In the genomic region with DNA sequence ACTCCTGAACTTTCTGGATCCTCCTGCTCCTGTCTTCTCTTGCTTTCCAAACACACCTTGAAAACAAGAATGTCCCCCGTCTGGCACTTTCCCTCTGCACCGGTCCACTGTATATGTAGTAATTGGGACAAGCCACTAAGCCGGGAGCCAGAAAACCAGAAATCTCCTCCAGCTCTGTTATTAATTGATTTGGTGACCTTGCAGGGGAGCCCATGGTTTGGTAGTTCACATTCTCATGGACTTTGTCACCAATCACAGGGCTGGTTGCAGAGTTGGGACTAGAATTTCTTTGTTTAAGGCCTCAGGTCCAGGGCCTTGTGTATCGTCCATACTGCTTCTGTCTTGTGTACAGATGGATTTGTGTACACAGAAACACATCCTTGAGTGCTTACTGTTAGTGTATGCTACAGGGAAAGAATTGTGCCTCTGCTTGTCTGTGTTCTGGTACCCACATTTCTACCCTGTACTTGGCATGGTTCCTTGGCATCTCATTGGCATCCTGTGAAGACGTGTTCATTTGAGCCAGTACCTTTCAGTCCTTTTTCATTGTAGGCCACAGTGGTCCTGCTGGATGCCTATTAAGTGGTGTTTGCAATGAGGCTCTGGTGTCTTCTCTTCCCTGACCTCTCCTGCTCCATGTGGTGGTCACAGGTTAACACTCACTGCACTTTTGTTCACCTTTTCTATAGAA, we compare ENCODE assay signal across 12 mouse cellular contexts. TPM values are rescaled to one million over a fixed set of nuclear protein-coding genes. Genes with fewer than 3 reads are reported as not detected.
A peak's percentile ranks its signal among the peaks of the same experiment; 100 is the strongest.
DNase-seq lines count a peak whose midpoint lies in the region; ATAC-seq and TF ChIP-seq lines count a peak whose summit lies in the region.
"Had no signal": no experiment of that assay in that cellular context is flagged by ENCODE, and none has a peak within 500 bp of the region (broad histone marks: within the 10 kb centered on the region; RNA-seq: fewer than 3 reads in every experiment).

No protein-coding gene starts in this region.

- ATAC-seq in lung, embryonic 16.5 days (ENCODE audit: low read depth): no peak
- ATAC-seq in limb, embryonic 12.5 days (ENCODE audit: insufficient number of reproducible peaks, insufficient read depth, low FRiP score, low TSS enrichment, low read depth): no peak
- no peak for ATAC-seq in stomach, postnatal 0 days (ENCODE audit: low FRiP score, low TSS enrichment)

- TF ChIP-seq CTCF in stomach, postnatal 0 days (IDR thresholded peaks at IDR 0.05; ENCODE audit: low read depth): no peak

- H3K9ac ChIP-seq in lung, embryonic 16.5 days (ENCODE audit: low read length): no peak overlapping the region
- H3K9ac ChIP-seq in limb, embryonic 12.5 days (replicated peaks): 0 out of 2 replicates have a peak overlapping the region, but pooled peaks have one; percentile 14
- H3K9ac ChIP-seq in stomach, postnatal 0 days (ENCODE audit: low read length): 0 out of 2 replicates have a peak overlapping the region, but pooled peaks have one; percentile 3

- peak; percentile 61 to 71 for DNase-seq in cerebellum, postnatal 14 days
- no peak for DNase-seq in cerebellum, adult 18-20 months
- DNase-seq in lung, postnatal 4 days: no peak
- DNase-seq in stomach, postnatal 0 days (ENCODE audit: low spot score): no peak
- DNase-seq in frontal cortex, postnatal 25 days (ENCODE audit: low spot score in 2 of 2): no peak
- no peak for DNase-seq in left cerebral cortex, adult 18-20 months (ENCODE audit: low spot score in 2 of 2)
- DNase-seq: B cell, adult 2 months; cerebellum, adult 8-10 months; heart, postnatal 4 days; lung, adult 2 months had no signal

- H3K27ac ChIP-seq in lung, embryonic 16.5 days (ENCODE audit: low read length): no peak overlapping the region
- no peak overlapping the region for H3K27ac ChIP-seq in limb, embryonic 12.5 days
- H3K27ac ChIP-seq in stomach, postnatal 0 days (replicated peaks): no peak overlapping the region

- peak overlapping the region; percentile 56; the same call in 1 of the 2 replicates for H3K4me2 ChIP-seq in lung, embryonic 16.5 days (ENCODE audit: low read depth, low read length)
- peak overlapping the region; percentile 68 for H3K4me2 ChIP-seq in limb, embryonic 12.5 days
- no peak overlapping the region; the same call in none of the 2 replicates for H3K4me2 ChIP-seq in stomach, postnatal 0 days (replicated peaks; ENCODE audit: low read depth)

- no peak overlapping the region for H3K4me3 ChIP-seq in lung, embryonic 16.5 days (ENCODE audit: low read length)
- no peak overlapping the region; the same call in 1 of the 2 replicates for H3K4me3 ChIP-seq in limb, embryonic 12.5 days (replicated peaks)
- H3K4me3 ChIP-seq in stomach, postnatal 0 days (ENCODE audit: low read depth, low read length): no peak overlapping the region

- no peaks in the 10 kb centered on the region for H3K27me3 ChIP-seq in lung, embryonic 16.5 days (ENCODE audit: control insufficient read depth, insufficient read depth, low read depth, low read length)
- no peaks in the 10 kb centered on the region for H3K27me3 ChIP-seq in limb, embryonic 12.5 days
- H3K27me3 ChIP-seq in stomach, postnatal 0 days (ENCODE audit: control insufficient read depth, insufficient read depth, low read length): no peaks in the 10 kb centered on the region

- 71% methylated on average over 5 of the region's 5 CpGs for WGBS in lung, embryonic 16.5 days
- WGBS in limb, embryonic 12.5 days: 46% methylated on average over 5 of the region's 5 CpGs
- WGBS in stomach, postnatal 0 days: 57% methylated on average over 5 of the region's 5 CpGs

- no peak for TF ChIP-seq EP300 in stomach, postnatal 0 days (optimal IDR thresholded peaks at IDR 0.05)

- H3K36me3 ChIP-seq in lung, embryonic 16.5 days (ENCODE audit: control insufficient read depth, insufficient read depth, low read length): no peaks in the 10 kb centered on the region
- 0 out of 2 replicates have a peak, but pooled peaks cover 4% of the 10 kb centered on the region for H3K36me3 ChIP-seq in limb, embryonic 12.5 days
- H3K36me3 ChIP-seq in stomach, postnatal 0 days (ENCODE audit: control insufficient read depth, insufficient read depth, low read length): no peaks in the 10 kb centered on the region

- peaks cover 57% of the 10 kb centered on the region for H3K4me1 ChIP-seq in lung, embryonic 16.5 days (replicated peaks; ENCODE audit: control insufficient read depth, insufficient read depth, low read length)
- peaks cover 73% of the 10 kb centered on the region for H3K4me1 ChIP-seq in limb, embryonic 12.5 days (replicated peaks)
- H3K4me1 ChIP-seq in stomach, postnatal 0 days (replicated peaks; ENCODE audit: control insufficient read depth, insufficient read depth): peaks cover 10% of the 10 kb centered on the region

- no peaks in the 10 kb centered on the region for H3K9me3 ChIP-seq in lung, embryonic 16.5 days (ENCODE audit: control insufficient read depth, low read length)
- no peaks in the 10 kb centered on the region for H3K9me3 ChIP-seq in limb, embryonic 12.5 days
- H3K9me3 ChIP-seq in stomach, postnatal 0 days (ENCODE audit: control insufficient read depth, low read length): no peaks in the 10 kb centered on the region

RNA-seq across cellular contexts. Expression of a gene that starts 3.7 kb away (rescaled TPM):
- polyA plus RNA-seq in lung, embryonic 16.5 days (2015; fragmentation: Nextera tagmentation; extraction: Ambion mirVana): 34.1 and 35.7 TPM in 2 replicates
- 35.7 and 41.6 TPM in 2 replicates for polyA plus RNA-seq in limb, embryonic 12.5 days (2016; fragmentation: Nextera tagmentation; extraction: Ambion mirVana)
- polyA plus RNA-seq in stomach, postnatal 0 days (2015; fragmentation: Nextera tagmentation; extraction: Ambion mirVana): 10.6 TPM in 2 replicates
- total RNA-seq in left cerebral cortex, adult 18-20 months (2021): 10 to 100 TPM; 13.0 to 15.7 TPM

Comparison
In these comparisons a context has a peak if more than half of its experiments do, and no peak if none do; other contexts are left out.
1. DNase-seq: peak in cerebellum, postnatal 14 days (2 of 2); none in cerebellum, adult 18-20 months (0 of 2), lung, postnatal 4 days (0 of 2), stomach, postnatal 0 days (single experiment), frontal cortex, postnatal 25 days (0 of 2) and left cerebral cortex, adult 18-20 months (0 of 2).